Comparison of ENCODE assay signal across 8 mouse cellular contexts in the genomic region with DNA sequence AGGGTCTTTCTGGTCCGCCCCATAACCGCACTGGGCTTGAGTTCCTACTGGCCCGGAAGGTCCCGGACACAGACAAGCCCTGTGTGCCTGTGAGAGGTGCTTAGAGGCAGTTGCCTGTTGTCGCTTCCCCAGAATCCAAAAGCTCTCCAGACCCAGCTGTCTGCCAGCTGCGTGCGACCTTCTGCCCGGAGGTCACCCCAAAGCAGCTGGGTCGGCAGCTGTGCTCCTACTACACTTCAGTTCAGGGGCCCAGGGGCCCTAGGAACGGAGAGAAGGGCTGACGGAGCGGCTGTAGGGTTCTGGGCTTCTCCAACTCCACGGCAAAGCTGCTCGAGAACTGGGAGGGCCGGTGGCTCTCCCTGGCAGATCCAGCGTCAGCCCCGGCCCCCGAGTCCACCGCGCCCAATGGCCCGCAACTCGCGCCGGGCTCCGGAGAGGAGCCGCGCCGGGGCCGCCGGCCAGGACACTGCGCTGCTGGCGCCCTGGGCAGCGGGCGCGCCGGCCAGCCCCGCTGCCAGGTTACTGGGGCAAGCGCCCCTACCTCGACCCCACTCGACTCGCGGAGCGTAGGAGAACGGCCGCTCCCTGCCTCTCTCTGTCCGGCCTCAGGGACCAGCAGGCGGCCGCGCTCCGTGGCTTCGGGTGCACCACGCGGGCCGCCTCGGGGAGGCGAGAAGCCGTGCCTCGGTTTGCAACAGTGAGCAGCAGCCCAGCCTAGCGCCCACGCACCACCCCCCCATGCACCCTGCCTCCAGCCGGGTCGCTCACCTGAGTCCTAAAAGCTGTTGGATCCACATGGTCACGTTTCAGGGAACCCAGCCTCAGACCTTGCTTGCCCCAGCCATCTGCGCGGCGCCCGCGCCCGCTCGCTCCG. TPM values are rescaled to one million over a fixed set of nuclear protein-coding genes. Genes with fewer than 3 reads are reported as not detected.
DNase-seq lines count a peak whose midpoint lies in the region; ATAC-seq and TF ChIP-seq lines count a peak whose summit lies in the region.

No protein-coding gene starts in this region.

- H3K9me3 ChIP-seq in kidney, postnatal 0 days (replicated peaks; ENCODE audit: low read length) = no peaks in the 10 kb centered on the region
- H3K9me3 ChIP-seq in hindbrain, embryonic 12.5 days (replicated peaks) = no peaks in the 10 kb centered on the region
- H3K9me3 ChIP-seq in midbrain, postnatal 0 days (ENCODE audit: low read length) = no peaks in the 10 kb centered on the region

- DNase-seq in kidney, postnatal 0 days (ENCODE audit: low spot score) = no peak
- DNase-seq in kidney, adult 18-20 months = no peak
- DNase-seq in embryo, embryonic 10.5 days (ENCODE audit: low spot score) = peak; percentile 16
- no peak for DNase-seq in midbrain, postnatal 0 days (ENCODE audit: low spot score)
- DNase-seq in gastrocnemius, adult 18-20 months (ENCODE audit: low spot score) = no peak
- DNase-seq in lung, postnatal 36 days = no peak

- peak overlapping the region; percentile 40 for H3K4me3 ChIP-seq in kidney, postnatal 0 days (replicated peaks; ENCODE audit: low read depth, low read length)
- peak overlapping the region; percentile 69 for H3K4me3 ChIP-seq in hindbrain, embryonic 12.5 days
- H3K4me3 ChIP-seq in midbrain, postnatal 0 days (ENCODE audit: low read depth, low read length) = peak overlapping the region; percentile 79

- no peak for ATAC-seq in kidney, postnatal 0 days (replicated peaks; ENCODE audit: low FRiP score, low read depth)
- 0 out of 2 replicates have a peak, but pooled peaks have one; percentile 4 for ATAC-seq in hindbrain, embryonic 12.5 days (ENCODE audit: low FRiP score)
- ATAC-seq in midbrain, postnatal 0 days (ENCODE audit: low FRiP score) = no peak; the same call in 1 of the 2 replicates
- no peak for ATAC-seq in inflammation-experienced regulatory T-cells, adult 6 months

- H3K9ac ChIP-seq in kidney, postnatal 0 days (ENCODE audit: low read depth, low read length) = peak overlapping the region; percentile 47
- peak overlapping the region; percentile 86 for H3K9ac ChIP-seq in hindbrain, embryonic 12.5 days
- peak overlapping the region; percentile 84 for H3K9ac ChIP-seq in midbrain, postnatal 0 days (replicated peaks; ENCODE audit: low read length, poor library complexity, severe bottlenecking)

- no peak for TF ChIP-seq CTCF in kidney, postnatal 0 days (IDR thresholded peaks at IDR 0.05; ENCODE audit: low read depth)
- no peak for TF ChIP-seq CTCF in midbrain, postnatal 0 days (IDR thresholded peaks at IDR 0.05)

- H3K27ac ChIP-seq in kidney, postnatal 0 days = no peak overlapping the region
- peak overlapping the region; percentile 86 for H3K27ac ChIP-seq in hindbrain, embryonic 12.5 days
- H3K27ac ChIP-seq in midbrain, postnatal 0 days (ENCODE audit: low read depth, low read length) = peak overlapping the region; percentile 75

- H3K27me3 ChIP-seq in kidney, postnatal 0 days (ENCODE audit: insufficient read depth, low read length) = peaks cover 60% of the 10 kb centered on the region
- peaks cover 68% of the 10 kb centered on the region for H3K27me3 ChIP-seq in hindbrain, embryonic 12.5 days
- 0 out of 2 replicates have a peak, but pooled peaks cover 5% of the 10 kb centered on the region for H3K27me3 ChIP-seq in midbrain, postnatal 0 days (ENCODE audit: insufficient read depth, low read length)

- no peaks in the 10 kb centered on the region for H3K36me3 ChIP-seq in kidney, postnatal 0 days (ENCODE audit: insufficient read depth, low read length)
- no peaks in the 10 kb centered on the region for H3K36me3 ChIP-seq in hindbrain, embryonic 12.5 days
- H3K36me3 ChIP-seq in midbrain, postnatal 0 days (ENCODE audit: insufficient read depth, low read length) = no peaks in the 10 kb centered on the region

- WGBS in kidney, postnatal 0 days = under 1% methylated on average over 67 of the region's 71 CpGs
- WGBS in hindbrain, embryonic 12.5 days = under 1% methylated on average over 70 of the region's 71 CpGs
- 1% methylated on average over 60 of the region's 71 CpGs for WGBS in midbrain, postnatal 0 days

- H3K4me1 ChIP-seq in kidney, postnatal 0 days (replicated peaks; ENCODE audit: insufficient read depth, low read length) = peaks cover 13% of the 10 kb centered on the region
- H3K4me1 ChIP-seq in hindbrain, embryonic 12.5 days = peaks cover 68% of the 10 kb centered on the region
- peaks cover 25% of the 10 kb centered on the region for H3K4me1 ChIP-seq in midbrain, postnatal 0 days (ENCODE audit: insufficient read depth, low read length)

- peak overlapping the region; percentile 66 for H3K4me2 ChIP-seq in kidney, postnatal 0 days (ENCODE audit: low read length)
- peak overlapping the region; percentile 90 for H3K4me2 ChIP-seq in hindbrain, embryonic 12.5 days (replicated peaks)
- peak overlapping the region; percentile 87 for H3K4me2 ChIP-seq in midbrain, postnatal 0 days (ENCODE audit: low read depth, low read length, poor library complexity, severe bottlenecking)

RNA-seq across cellular contexts. Expression of a gene that starts 1.0 kb away (rescaled TPM):
- polyA plus RNA-seq in kidney, postnatal 0 days (2015; fragmentation: Nextera tagmentation; extraction: Ambion mirVana) = 6.3 and 6.9 TPM in 2 replicates
- polyA plus RNA-seq in hindbrain, embryonic 12.5 days (2016; fragmentation: Nextera tagmentation; extraction: Ambion mirVana) = 4.6 and 6.3 TPM in 2 replicates
- total RNA-seq in midbrain, postnatal 0 days (2014; rRNA removed) = 74.8 and 80.8 TPM in 2 replicates
- 29.5 and 33.7 TPM in 2 replicates for polyA plus RNA-seq in midbrain, postnatal 0 days (2015; fragmentation: Nextera tagmentation; extraction: Ambion mirVana)
- total RNA-seq in gastrocnemius, adult 18-20 months (2021) = under 1 TPM; 0.27 to 0.31 TPM
- polyA plus RNA-seq in inflammation-experienced regulatory T-cells, adult 6 months (2017; shearing (Covaris generic)) = not detected
